Mouse (Mus musculus) hindbrain, embryonic 15.5 days (tissue): ENCODE measurements around the gene Vegfc. TPM values are rescaled to one million over a fixed set of nuclear protein-coding genes. Genes with fewer than 3 reads are reported as not detected.

Experiments
- ATAC-seq: fragments of 200-750 bp; cut with Nextera tagmentation; 2 replicates; pipeline ENCODE4 v1.8.0; 2017; ENCODE audit warnings: low read depth, moderate number of reproducible peaks, moderate TSS enrichment; ENCODE audit not compliant: low FRiP score
- H3K27ac ChIP-seq: fragments of 300-500 bp; sonication (generic); replicated peaks from 2 replicates; pipeline ENCODE4 v1.5.1; 2015; ENCODE audit warnings: mild to moderate bottlenecking, inconsistent platforms
- H3K27me3 ChIP-seq: fragments of 300-500 bp; sonication (generic); 2 replicates; pipeline ENCODE4 v1.6.1; 2015; ENCODE audit warnings: control low read depth, inconsistent platforms
- H3K36me3 ChIP-seq: fragments of 300-500 bp; sonication (generic); 2 replicates; pipeline ENCODE4 v1.6.1; 2015; ENCODE audit warnings: control low read depth, inconsistent platforms
- H3K4me1 ChIP-seq: fragments of 300-500 bp; sonication (generic); replicated peaks from 2 replicates; pipeline ENCODE4 v1.6.1; 2015; ENCODE audit warnings: control low read depth, inconsistent platforms
- H3K4me2 ChIP-seq: fragments of 300-500 bp; sonication (generic); 2 replicates; pipeline ENCODE4 v1.6.1; 2015; ENCODE audit warnings: moderate library complexity, mild to moderate bottlenecking, inconsistent platforms
- H3K4me3 ChIP-seq: fragments of 300-500 bp; sonication (generic); 2 replicates; pipeline ENCODE4 v1.5.1; 2015; ENCODE audit warnings: mild to moderate bottlenecking, inconsistent platforms
- H3K9ac ChIP-seq: fragments of 300-500 bp; sonication (generic); 2 replicates; pipeline ENCODE4 v1.6.1; 2015; ENCODE audit warnings: inconsistent platforms
- H3K9me3 ChIP-seq: fragments of 300-500 bp; sonication (generic); 2 replicates; pipeline ENCODE4 v1.6.1; 2016; ENCODE audit warnings: control low read depth, inconsistent platforms
- WGBS: fragments of 180-500 bp; shearing (Covaris S2); methylation state at CpG from one replicate; pipeline ENCODE4 v1.1.7; 2015; 5-methylcytosine and 5-hydroxymethylcytosine counted together
- polyA plus RNA-seq: library from polyadenylated mRNA; unstranded; fragments of >200 nt; fragmentation: Nextera tagmentation; extraction: Ambion mirVana; gene quantifications from 2 replicates; pipeline ENCODE4 v1.2.1, GENCODE M21; 2015

Gene Vegfc
- polyA plus RNA-seq, 1 experiment from 2014 or later: 5.1 TPM

DNA sequence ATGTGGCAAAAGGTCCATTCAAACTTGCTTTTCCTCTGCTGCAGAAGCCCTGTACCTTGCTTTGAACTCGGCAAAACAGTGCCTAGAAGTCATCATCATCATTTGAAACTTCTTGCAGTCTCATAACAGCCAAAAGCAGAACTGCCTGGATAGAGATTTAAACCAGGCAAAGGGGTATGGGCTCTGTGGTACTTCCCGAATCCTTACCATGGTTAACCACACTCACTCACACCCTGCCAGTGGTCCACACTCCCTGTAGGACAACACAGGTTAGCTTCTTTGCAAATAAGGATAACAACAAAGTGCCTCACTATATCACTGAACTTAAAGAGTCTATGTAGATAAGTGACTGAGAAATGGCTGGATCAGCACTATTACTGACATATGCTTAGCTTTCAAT is 9.7 kb downstream of the Vegfc start:
- Histone ChIP-seq H3K27me3 (no peaks in the 10 kb centered on the region), H3K4me1 (no peaks in the 10 kb centered on the region), H3K9me3 (no peaks in the 10 kb centered on the region), H3K27ac (no peak overlapping the region), H3K9ac (no peak overlapping the region), H3K4me2 (no peak overlapping the region), H3K36me3 (no peaks in the 10 kb centered on the region), H3K4me3 (no peak overlapping the region)
- WGBS: 87% methylated on average over 2 of the region's 2 CpGs
- ATAC-seq: no peak

- no peak overlapping the region for H3K4me3 ChIP-seq
- H3K4me1 ChIP-seq: no peaks in the 10 kb centered on the region
- no peaks in the 10 kb centered on the region for H3K36me3 ChIP-seq
- no peak overlapping the region for H3K27ac ChIP-seq
- no peak for ATAC-seq
- 63% methylated on average over 4 of the region's 4 CpGs for WGBS
- no peak overlapping the region for H3K9ac ChIP-seq
- H3K9me3 ChIP-seq: no peaks in the 10 kb centered on the region
- H3K27me3 ChIP-seq: no peaks in the 10 kb centered on the region
- no peak overlapping the region for H3K4me2 ChIP-seq
These were observed 11.8 kb downstream of the Vegfc start for GRCm38 (mm10) chr8:54089204-54089603.

- H3K27ac ChIP-seq: no peak overlapping the region
- no peaks in the 10 kb centered on the region for H3K4me1 ChIP-seq
- H3K4me2 ChIP-seq: no peak overlapping the region
- H3K9ac ChIP-seq: no peak overlapping the region
- 78% methylated on average over 2 of the region's 2 CpGs for WGBS
- H3K4me3 ChIP-seq: no peak overlapping the region
- H3K27me3 ChIP-seq: no peaks in the 10 kb centered on the region
- no peaks in the 10 kb centered on the region for H3K9me3 ChIP-seq
- ATAC-seq: no peak
- H3K36me3 ChIP-seq: no peaks in the 10 kb centered on the region
These were observed 12.5 kb downstream of the Vegfc start for GRCm38 (mm10) chr8:54089901-54090300.

- Histone ChIP-seq H3K27ac (no peak overlapping the region), H3K4me2 (no peak overlapping the region), H3K9ac (no peak overlapping the region), H3K27me3 (no peaks in the 10 kb centered on the region), H3K9me3 (no peaks in the 10 kb centered on the region), H3K36me3 (no peaks in the 10 kb centered on the region), H3K4me1 (no peaks in the 10 kb centered on the region), H3K4me3 (no peak overlapping the region)
- 49% methylated on average over 6 of the region's 6 CpGs for WGBS
- no peak for ATAC-seq
These were observed 22.7 kb downstream of the Vegfc start for GRCm38 (mm10) chr8:54100058-54100457.

DNA sequence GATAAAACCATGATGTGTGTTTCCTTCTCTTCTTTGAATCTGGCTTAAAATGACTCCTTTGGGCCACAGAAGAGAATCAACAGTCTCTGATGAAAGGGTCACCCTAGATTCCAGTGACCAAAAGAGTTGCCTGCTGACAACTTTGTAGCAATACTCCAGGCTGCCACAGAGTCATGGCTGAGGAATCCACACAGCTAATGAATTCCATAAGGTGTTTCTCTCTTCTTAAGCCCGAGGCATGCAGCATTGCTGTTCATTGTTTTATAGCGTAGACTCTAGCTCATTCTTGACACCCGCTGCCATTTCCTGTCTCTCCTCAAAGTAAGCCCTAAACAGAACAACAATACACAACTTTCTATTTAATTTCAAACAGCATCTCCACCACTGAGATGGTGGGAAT is 37.2 kb downstream of the Vegfc start:
- no peak overlapping the region for H3K9ac ChIP-seq
- WGBS: 73% methylated on average over 3 of the region's 3 CpGs
- no peak overlapping the region for H3K27ac ChIP-seq
- H3K4me2 ChIP-seq: no peak overlapping the region
- H3K4me1 ChIP-seq: no peaks in the 10 kb centered on the region
- no peaks in the 10 kb centered on the region for H3K9me3 ChIP-seq
- ATAC-seq: no peak
- H3K36me3 ChIP-seq: no peaks in the 10 kb centered on the region
- no peak overlapping the region for H3K4me3 ChIP-seq
- H3K27me3 ChIP-seq: no peaks in the 10 kb centered on the region

DNA sequence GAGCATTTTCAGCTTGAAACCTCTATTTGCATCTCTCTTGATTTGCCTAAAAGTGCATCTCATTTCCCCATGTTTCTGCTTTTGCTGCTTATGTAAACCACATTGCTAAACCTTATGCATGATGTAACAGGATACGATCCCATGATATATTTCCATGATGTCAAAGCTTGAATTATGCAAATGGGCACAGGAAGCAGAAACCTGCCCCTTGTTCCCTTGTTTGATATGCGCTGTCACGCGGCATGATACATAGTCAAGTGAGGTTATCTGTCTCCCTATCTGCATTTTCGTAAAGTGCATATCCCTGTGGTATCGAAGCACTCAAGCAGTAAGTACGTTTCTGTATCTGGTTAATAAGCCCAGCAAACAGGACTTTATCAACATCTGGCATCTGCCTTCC is 42.7 kb downstream of the Vegfc start:
- Histone ChIP-seq H3K4me3 (no peak overlapping the region), H3K27me3 (no peaks in the 10 kb centered on the region), H3K4me1 (no peaks in the 10 kb centered on the region), H3K9me3 (no peaks in the 10 kb centered on the region), H3K9ac (no peak overlapping the region), H3K4me2 (no peak overlapping the region), H3K36me3 (no peaks in the 10 kb centered on the region), H3K27ac (no peak overlapping the region)
- WGBS: 86% methylated on average over 7 of the region's 7 CpGs
- no peak for ATAC-seq

DNA sequence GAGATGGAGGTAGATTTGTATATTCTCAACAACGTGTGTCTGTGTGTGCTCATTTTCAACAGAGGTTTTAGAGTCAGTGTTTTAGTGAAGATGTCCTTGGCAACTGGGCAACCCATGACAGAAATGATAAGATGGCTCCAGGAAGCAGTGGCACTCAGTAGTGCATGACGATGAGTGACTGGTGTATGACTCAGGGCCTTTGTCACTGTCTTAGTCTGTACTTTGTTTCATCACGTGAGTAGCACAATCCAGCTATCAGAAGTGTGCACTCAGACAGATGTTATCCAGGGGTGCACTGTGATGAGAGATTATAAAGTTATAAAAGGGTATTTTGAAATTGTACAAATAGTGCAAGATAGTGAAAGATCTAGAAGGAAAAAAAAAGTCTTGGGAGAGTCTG is 44.5 kb downstream of the Vegfc start:
- no peak overlapping the region for H3K4me3 ChIP-seq
- no peaks in the 10 kb centered on the region for H3K27me3 ChIP-seq
- WGBS: 82% methylated on average over 3 of the region's 3 CpGs
- H3K27ac ChIP-seq: no peak overlapping the region
- H3K9ac ChIP-seq: no peak overlapping the region
- no peaks in the 10 kb centered on the region for H3K36me3 ChIP-seq
- no peak for ATAC-seq
- no peak overlapping the region for H3K4me2 ChIP-seq
- no peaks in the 10 kb centered on the region for H3K9me3 ChIP-seq
- H3K4me1 ChIP-seq: no peaks in the 10 kb centered on the region

DNA sequence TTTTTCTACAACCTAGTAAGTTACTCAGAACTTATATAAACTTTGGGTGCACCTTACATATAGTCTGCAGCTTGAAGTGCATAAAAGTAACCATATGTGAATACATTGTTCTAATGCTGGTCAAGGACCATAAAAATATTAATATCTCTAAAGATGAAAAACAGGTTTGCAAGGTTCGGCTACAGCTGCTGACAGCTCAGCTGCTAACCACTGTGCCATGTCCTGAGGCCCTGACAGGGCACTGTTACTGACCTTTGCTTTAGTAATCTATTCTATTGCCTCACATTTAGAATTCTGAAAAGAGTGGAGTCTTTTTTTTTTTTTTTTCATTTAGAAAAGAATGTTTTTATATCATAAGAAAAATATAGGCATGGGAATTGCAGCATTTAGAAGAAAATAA is 44.9 kb downstream of the Vegfc start:
- H3K27me3 ChIP-seq: no peaks in the 10 kb centered on the region

GRCm38 (mm10) chr8:54130558-54130957 is 53.2 kb downstream of the Vegfc start:
- WGBS: 94% methylated on average over 2 of the region's 2 CpGs
- ATAC-seq: no peak
- no peaks in the 10 kb centered on the region for H3K36me3 ChIP-seq

More for the DNA sequence above, 44.9 kb downstream of the Vegfc start:
- 66% methylated on average over 1 of the region's 1 CpGs for WGBS
- Histone ChIP-seq H3K27ac (no peak overlapping the region), H3K36me3 (no peaks in the 10 kb centered on the region), H3K4me2 (no peak overlapping the region), H3K4me3 (no peak overlapping the region), H3K4me1 (no peaks in the 10 kb centered on the region), H3K9ac (no peak overlapping the region), H3K9me3 (no peaks in the 10 kb centered on the region)
- ATAC-seq: no peak

DNA sequence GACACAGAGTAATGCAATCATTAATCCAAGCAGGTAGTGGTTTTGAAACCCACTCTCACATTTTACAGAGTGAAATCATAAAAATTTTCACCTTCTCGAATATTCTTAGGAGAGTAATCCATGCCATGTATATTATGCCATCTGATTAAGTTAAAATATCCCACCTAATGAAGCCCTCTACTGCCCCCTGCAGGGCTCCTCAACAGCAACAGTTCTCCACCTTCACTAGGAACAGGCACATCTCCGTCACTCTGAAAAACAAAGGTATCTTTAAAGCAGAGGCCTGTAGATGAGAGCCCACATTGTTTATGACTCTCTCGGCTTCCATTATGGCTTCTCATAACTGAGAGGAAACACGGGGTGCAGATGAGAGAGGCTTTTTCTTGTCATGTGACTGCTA is 75.8 kb downstream of the Vegfc start:
- Histone ChIP-seq H3K9me3 (no peaks in the 10 kb centered on the region), H3K4me2 (no peak overlapping the region)
- ATAC-seq: no peak

More at GRCm38 (mm10) chr8:54130558-54130957, 53.2 kb downstream of the Vegfc start:
- H3K4me2 ChIP-seq: no peak overlapping the region
- no peak overlapping the region for H3K27ac ChIP-seq
- no peak overlapping the region for H3K9ac ChIP-seq
- no peak overlapping the region for H3K4me3 ChIP-seq
- H3K4me1 ChIP-seq: no peaks in the 10 kb centered on the region
- H3K9me3 ChIP-seq: no peaks in the 10 kb centered on the region
- no peaks in the 10 kb centered on the region for H3K27me3 ChIP-seq

DNA sequence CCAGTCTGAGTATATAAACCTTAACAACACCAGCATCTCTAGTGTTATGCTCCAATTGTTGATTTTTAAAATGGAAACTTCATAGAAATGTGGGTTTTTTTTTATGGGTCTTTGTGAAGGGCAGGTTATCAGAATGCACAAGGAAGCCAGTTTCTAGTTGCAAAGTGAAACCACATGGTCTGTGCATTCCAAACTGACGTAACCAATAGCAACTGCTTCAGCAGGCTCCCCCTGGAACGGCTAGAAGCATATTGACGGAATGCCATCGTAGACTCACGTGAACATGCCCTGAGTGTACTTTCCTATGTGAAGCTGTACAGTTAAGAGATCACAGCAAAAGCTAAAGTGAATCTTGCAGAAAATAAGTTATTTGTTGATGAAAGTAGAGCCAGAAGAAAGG is 86.1 kb downstream of the Vegfc start:
- H3K9ac ChIP-seq: no peak overlapping the region
- H3K9me3 ChIP-seq: no peaks in the 10 kb centered on the region
- H3K4me2 ChIP-seq: peak overlapping the region; percentile 25
- H3K36me3 ChIP-seq: no peaks in the 10 kb centered on the region
- H3K4me3 ChIP-seq: no peak overlapping the region
- H3K27ac ChIP-seq: no peak overlapping the region
- H3K4me1 ChIP-seq: peaks cover 3% of the 10 kb centered on the region; the same call in 1 of the 2 replicates
- WGBS: 6% methylated on average over 5 of the region's 5 CpGs
- H3K27me3 ChIP-seq: no peaks in the 10 kb centered on the region
- ATAC-seq: no peak

More for the DNA sequence above, 75.8 kb downstream of the Vegfc start:
- no peak overlapping the region for H3K27ac ChIP-seq
- H3K4me1 ChIP-seq: no peaks in the 10 kb centered on the region
- no peaks in the 10 kb centered on the region for H3K36me3 ChIP-seq
- no peaks in the 10 kb centered on the region for H3K27me3 ChIP-seq
- no peak overlapping the region for H3K9ac ChIP-seq
- no peak overlapping the region for H3K4me3 ChIP-seq
- 65% methylated on average over 4 of the region's 4 CpGs for WGBS

DNA sequence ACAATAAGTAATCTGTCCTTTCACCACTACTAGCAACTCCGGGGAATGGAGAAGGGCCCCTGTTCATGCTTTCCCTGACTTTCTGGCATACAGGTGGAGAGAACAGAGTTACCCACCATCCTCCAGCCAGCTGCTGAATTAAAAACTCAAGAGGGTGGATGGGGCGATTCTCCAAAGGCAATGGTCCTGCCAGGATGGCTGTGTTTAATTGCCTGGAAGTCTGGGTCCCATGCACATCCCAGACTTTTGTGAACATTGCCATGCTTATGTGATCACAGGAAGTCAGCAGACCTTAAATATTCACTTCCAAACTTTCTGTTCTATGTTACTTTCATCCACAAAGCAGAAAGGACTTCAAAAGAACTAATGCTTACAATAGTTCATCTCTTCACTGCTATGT is 107.9 kb downstream of the Vegfc start:
- Histone ChIP-seq H3K4me1 (no peaks in the 10 kb centered on the region), H3K4me2 (no peak overlapping the region), H3K9ac (no peak overlapping the region), H3K4me3 (no peak overlapping the region), H3K27me3 (no peaks in the 10 kb centered on the region), H3K27ac (no peak overlapping the region), H3K36me3 (peaks cover 5% of the 10 kb centered on the region; the same call in 1 of the 2 replicates), H3K9me3 (no peaks in the 10 kb centered on the region)
- no peak for ATAC-seq
- 83% methylated on average over 2 of the region's 2 CpGs for WGBS

- Histone ChIP-seq H3K4me1 (no peaks in the 10 kb centered on the region), H3K4me3 (no peak overlapping the region), H3K27me3 (no peaks in the 10 kb centered on the region), H3K27ac (no peak overlapping the region), H3K36me3 (peaks cover 5% of the 10 kb centered on the region; the same call in 1 of the 2 replicates), H3K9ac (no peak overlapping the region), H3K9me3 (no peaks in the 10 kb centered on the region), H3K4me2 (no peak overlapping the region)
- no peak for ATAC-seq
- WGBS: 88% methylated on average over 6 of the region's 6 CpGs
These were observed 108.5 kb downstream of the Vegfc start for GRCm38 (mm10) chr8:54185927-54186326.
